Mouse (Mus musculus): ENCODE measurements at regions not wholly inside any gene's neighbourhood (a gene's known extent, or its start where the extent isn't known, plus 50 kb on each side); places are given as distances from the start of the nearest gene placed in this dataset.

DNA sequence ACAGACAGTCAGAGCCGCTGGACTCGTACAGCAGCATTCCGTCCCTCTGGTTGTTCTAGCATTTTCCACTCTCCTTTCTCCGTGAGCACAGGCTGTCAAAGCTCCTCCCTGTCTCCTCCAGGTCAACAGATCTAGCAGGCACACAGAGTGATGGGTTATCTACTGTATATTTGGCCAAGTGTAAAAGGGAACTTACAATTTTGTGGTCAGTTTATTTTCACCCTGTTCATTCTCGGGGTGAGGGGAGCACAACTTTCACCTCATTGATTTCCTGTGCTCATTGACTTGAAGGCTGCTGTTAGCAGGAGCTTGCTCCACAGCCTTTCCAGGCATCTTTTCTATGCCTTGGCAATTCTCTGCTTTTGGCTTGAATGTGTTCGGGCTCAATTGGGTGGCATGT lies 87.5 kb upstream of the Akt3 start:
- no peak for TF ChIP-seq CTCF (IDR thresholded peaks at IDR 0.05; ENCODE audit: low read depth)
- no peak for TF ChIP-seq EP300 (IDR thresholded peaks at IDR 0.05; ENCODE audit: low read depth)
